Mouse (Mus musculus) embryonic fibroblast, embryonic 13.5 days (primary cell): ENCODE results near the gene Cyp2a5.
"Not testable (repeated sequence)": the region's sequence is repeated elsewhere in the genome, so short reads cannot be mapped to it uniquely, and the experiment has no call there.

Experiments used
- CTCF ChIP-seq: IDR thresholded peaks from 2 replicates; pipeline ENCODE4 v1.5.1; 2011; ENCODE audit warnings: mild to moderate bottlenecking, control low read depth, low read length, moderate library complexity, borderline replicate concordance; ENCODE audit not compliant: insufficient read depth
- POLR2A ChIP-seq: IDR thresholded peaks from 2 replicates; pipeline ENCODE4 v1.6.1; 2011; ENCODE audit warnings: low read depth, mild to moderate bottlenecking, control low read depth, low read length, moderate library complexity

DNA sequence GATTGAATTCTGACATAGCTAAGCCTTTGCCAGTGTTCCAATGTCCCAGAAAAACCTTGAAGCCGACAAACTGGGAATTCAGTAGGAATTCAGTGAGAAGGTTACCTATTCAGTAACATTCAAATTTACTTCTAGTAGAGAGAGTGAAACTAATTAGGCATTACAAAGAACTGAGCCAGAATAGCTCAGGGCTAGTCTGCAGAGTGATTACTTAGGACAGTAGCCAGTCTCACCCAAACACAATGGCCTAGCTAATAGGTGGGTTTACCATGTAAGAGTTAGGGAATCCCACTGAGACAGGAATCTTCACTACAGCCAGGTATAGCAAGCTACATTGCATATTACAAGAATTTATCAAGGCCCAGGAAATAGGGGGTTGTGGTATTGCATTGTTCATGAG, 49.1 kb upstream of the Cyp2a5 start:
- not testable (repeated sequence) for TF ChIP-seq CTCF, POLR2A
